Mouse (Mus musculus) liver (tissue): ENCODE results near the gene Nup85.

Source experiments
- DNase-seq: peaks from one replicate; pipeline ENCODE4 v3.0.0-alpha.2; 2020; ENCODE audit warnings: mixed read lengths

Gene Nup85

GRCm38 (mm10) chr11:115614346-115615107, 50.3 kb downstream of the Nup85 start:
- DNase-seq: no peak

GRCm38 (mm10) chr11:115615108-115615825, 51.0 kb downstream of the Nup85 start:
- no peak for DNase-seq

GRCm38 (mm10) chr11:115615875-115616274, 51.6 kb downstream of the Nup85 start:
- no peak for DNase-seq

- no peak for DNase-seq
Measured at GRCm38 (mm10) chr11:115616371-115616770, 52.1 kb downstream of the Nup85 start.

DNA sequence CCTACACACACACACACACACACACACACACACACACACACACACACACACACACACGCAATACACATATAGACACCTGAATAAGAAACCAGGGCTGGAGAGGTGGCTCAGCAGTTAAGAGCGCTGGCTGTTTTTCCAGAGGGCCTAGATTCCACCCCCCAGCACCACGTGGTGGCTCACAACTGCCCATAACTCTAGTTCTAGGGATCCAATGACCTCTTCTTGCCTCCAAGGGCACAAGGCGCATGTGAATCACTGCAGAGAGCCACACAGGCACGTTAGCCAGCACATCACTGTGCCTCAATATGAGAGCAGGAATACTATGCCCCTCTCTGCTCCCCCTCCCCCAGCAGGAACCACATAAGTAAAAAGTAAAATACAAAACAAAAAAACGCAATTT, 52.7 kb downstream of the Nup85 start:
- DNase-seq: no peak

DNA sequence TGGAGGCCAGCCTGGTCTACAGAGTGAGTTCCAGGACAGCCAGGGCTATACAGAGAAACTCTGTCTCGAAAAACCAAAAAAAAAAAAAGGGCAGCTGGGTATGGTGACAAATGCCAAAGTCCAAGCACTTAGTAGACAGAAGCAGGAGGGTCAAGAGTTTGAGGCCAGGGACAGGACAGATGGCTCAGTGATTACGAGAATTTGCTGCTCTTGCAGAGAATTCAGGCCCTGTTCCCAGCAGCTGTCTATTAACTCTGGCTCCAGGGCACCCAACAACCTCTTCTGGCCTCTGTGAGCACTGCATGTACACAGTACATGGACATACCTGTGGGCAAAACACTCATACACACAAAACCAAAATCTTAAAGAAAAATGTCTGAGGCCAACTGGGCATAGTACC, 53.8 kb downstream of the Nup85 start:
- DNase-seq: no peak

GRCm38 (mm10) chr11:115618732-115619516, 54.7 kb downstream of the Nup85 start:
- no peak for DNase-seq

DNA sequence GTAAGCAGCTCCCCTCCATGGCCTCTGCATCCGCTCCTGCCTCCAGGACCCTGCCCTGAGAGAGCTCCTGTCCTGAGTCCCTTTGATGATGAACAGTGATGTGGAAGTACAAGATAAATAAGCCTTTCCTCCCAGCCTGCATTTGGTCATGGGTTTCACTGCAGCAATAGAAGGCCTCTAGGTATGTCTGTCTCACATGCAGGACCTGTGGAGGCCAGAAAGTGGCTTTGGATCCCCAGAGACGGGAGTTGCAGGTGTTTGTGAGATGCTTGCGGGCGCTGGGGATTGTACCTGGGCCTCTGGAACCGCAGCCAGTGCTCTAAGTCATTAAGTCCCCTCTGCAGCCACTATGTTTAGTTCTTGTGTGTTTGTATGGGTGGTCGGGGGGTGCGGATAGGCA, 55.7 kb downstream of the Nup85 start:
- no peak for DNase-seq

- DNase-seq: no peak
Measured at GRCm38 (mm10) chr11:115623487-115624070, 59.3 kb downstream of the Nup85 start.

DNA sequence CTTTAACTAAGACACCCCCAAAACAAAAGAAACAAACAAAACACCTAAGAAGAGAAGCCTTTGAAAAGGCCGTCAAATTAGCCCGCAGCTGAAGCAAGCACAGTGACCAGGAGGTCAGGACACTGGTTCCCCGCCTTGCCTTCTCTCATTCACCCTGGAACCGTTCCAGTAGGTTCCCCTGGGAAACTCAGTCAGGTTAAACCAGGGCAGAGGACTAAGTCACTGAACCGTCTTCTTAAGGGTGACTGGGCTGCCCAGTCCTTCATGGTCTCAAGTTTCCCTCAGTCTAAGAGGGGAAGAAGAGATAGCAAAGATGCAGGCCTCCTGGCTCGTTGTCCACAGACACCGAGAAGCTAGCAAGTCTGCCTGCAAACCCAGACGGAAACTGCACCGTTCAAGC, 61.6 kb downstream of the Nup85 start:
- no peak for DNase-seq

GRCm38 (mm10) chr11:115626824-115627616, 62.8 kb downstream of the Nup85 start:
- DNase-seq: no peak

DNA sequence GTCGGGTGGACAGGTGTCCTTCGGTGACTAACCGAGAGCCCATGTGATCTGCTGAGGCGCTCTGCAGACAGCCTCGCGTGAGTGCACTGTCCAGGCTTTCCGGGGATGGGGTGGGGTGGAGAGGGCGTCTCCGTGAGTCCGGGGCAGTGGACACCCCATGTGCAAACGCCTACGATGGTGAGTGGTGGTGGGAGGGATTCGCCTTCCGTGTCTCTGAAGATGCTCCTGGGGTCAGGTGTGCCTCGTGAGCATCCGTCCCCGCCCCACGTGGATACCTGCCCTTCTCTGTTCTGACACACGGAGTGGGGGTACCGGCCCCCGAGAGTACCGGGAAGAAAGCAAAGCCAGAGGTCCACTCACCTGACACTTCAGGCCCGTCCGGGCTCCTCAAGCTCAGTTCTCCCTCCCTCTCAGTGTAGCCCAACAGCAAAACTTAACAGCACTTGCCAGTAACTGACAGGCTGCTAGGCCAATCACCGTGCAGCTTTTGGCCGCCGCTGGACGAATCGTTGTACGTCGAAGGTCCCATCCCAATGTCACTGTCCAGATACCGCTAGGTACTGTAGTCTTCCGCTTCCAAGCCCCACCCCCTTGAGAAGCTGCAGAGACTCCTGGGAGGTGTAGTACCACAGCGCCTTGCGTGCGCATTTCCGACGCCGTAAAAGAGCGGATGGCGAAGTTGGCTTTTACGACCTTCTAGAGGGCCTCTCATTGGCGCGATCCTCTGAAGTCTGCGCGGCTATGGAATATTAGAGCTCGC, 63.7 kb downstream of the Nup85 start, which contains the start of gene Slc25a19:
Gene Slc25a19 (minus strand): TSS at position 591 of the 760 bp plus-strand sequence.
- peak; percentile 99 for DNase-seq

DNA sequence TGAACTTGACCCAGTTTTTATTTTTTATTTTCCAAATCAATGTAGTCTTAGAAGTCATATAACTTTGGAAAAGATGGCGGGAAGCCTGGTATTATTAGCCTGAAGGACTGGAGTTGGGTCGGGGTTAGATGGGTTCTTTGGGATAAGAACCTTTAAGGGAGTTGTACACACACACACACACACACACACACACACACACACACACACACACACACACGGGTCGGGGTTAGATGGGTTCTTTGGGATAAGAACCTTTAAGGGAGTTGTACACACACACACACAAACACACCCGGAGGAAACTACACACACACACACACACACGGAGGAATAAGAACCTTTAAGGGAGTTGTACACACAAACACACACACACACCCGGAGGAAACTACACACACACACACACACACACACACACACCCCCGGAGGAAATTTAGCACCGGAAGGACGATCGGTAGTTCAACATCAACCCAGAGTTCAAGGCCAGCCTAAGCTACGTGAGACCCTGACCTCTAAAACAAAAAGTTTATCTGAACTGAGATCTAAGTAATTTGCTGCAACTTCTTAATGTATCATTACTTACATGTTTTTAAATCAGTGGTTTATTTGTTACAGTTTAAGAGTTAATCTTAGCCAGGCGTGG, 64.3 kb downstream of the Nup85 start:
- DNase-seq: no peak

GRCm38 (mm10) chr11:115629734-115630531, 65.7 kb downstream of the Nup85 start:
- DNase-seq: no peak

- DNase-seq: peak; percentile 55
Measured at GRCm38 (mm10) chr11:115630532-115631504, 66.6 kb downstream of the Nup85 start.

DNA sequence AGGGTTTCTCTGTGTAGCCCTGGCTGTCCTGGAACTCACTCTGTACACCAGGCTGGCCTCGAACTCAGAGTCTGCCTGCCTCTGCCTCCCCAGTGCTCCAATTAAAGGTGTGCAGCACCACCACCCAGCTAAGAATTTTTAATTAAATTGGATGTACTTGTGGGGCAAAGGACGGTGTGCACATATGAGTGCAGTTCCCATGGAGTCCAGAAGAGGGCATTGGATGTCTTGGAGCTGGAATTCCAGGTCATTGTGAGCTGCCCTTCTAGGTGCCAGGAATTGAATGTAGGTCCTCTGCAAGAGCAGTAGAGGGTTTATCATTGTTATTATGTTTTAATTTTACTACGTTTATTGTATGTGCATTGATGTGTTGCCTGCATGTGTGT, 67.3 kb downstream of the Nup85 start:
- DNase-seq: peak; percentile 53

GRCm38 (mm10) chr11:115632247-115632646, 68.0 kb downstream of the Nup85 start:
- no peak for DNase-seq

DNA sequence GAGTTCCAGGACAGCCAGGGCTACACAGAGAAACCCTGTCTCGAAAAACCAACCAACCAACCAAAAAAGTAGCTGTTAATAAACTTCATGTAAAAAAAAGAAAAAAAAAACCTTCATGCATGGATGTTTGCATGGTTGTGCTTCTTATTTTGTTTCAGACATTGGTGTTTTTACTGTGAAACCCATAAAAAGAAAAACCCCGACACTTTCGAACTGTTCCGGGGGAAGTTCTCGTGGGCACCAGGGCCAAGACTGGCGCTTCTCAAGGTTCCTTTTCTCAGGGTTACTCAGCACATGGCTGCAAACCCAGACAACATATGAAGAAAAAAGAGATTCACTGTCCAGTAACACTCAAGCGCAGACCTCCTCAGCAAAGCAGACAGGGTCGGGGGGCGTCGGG, 68.6 kb downstream of the Nup85 start:
- no peak for DNase-seq
